Mouse (Mus musculus): ENCODE measurements around the gene Adgrg6.

DNA sequence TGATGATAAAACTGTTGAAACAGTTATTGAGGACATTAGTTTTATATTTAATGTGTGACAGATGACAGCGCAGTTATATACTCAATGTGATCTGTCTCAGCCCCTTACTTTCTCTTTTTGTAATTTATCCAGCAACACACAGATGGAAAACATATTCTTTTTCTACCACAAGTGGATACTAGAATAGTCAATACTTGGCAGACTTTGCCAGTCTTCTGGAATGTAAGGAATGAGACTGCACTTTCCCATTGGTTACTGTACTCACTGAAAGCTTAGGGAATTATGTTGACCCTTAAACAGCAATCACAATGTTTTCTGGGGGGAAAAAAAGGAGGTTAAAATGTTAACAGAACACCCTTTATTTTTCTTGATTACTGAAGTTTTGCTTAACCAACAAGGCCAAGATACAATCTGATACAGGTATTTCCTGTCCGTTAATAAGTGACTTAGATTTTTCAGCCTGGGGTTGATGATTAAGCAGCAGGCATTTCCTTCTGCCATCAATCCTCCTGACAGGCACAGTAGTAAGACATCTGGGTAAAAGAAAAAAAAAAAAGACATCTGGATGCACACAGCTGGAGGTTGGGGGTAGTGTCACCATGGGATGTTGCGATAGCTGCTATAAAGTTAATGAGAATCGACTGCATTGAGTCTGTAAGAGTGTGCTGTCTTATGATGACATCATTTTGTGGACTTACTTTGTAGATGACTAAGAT lies 81.5 kb downstream of the Adgrg6 start:
- TF ChIP-seq EP300 (IDR thresholded peaks at IDR 0.05; ENCODE audit: low read depth) (no peak), CTCF (IDR thresholded peaks at IDR 0.05; ENCODE audit: low read depth) (no peak)

Data from liver, embryonic 14.5 days (tissue).